In the genomic region with DNA sequence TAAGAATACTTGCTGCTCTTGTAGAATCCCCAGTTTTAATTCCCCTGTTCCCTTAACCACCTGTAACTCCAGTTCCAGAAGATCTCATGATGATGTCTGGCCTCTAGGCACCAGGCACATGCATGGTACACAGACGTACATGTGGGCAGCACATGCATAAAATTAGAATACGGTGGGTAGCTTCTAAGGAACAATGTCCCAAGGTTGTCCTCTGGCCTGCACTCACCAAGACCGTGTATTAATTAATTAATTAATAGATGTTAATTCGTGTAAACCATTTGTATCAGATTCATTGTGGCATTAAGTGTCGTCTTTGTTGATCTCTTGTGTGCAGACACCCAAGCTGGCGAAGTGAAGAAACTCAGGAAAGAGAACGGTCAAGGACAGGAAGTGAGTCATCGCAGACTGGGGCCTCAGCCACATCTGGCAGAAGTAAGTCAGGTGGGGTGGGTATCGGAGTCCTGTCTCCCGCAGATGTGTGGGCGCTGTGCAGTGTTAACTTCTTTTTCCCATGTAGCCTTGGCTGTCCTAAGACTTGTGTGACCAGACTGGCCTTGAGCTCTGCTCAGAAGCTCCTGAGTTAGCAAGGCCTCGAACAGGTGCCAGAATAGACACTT, we compare ENCODE assay signal across 1 mouse cellular context.
TF ChIP-seq lines count a peak whose summit lies in the region.

No protein-coding gene starts in this region.

TF ChIP-seq in MEL, 35 proteins besides CTCF, POLR2A, EP300 and RAD21:
- TF ChIP-seq POLR2AphosphoS2 (IDR thresholded peaks at IDR 0.05; ENCODE audit: low read length), result peak; percentile 3; the same call in 1 of the 2 replicates
- no peak for TF ChIP-seq MXI1 (IDR thresholded peaks at IDR 0.05; ENCODE audit: low read depth, low read length)
